Mouse (Mus musculus) T-cell, adult 66 days (primary cell): ENCODE data around the gene Gm14151. TPM values are rescaled to one million over a fixed set of nuclear protein-coding genes. Genes with fewer than 3 reads are reported as not detected.

Experiments used
- total RNA-seq, 2 experiments: library from RNA; stranded (reverse); gene quantifications; 3 replicates in 1 of 2; 4 replicates in 1 of 2; pipeline ENCODE4 v1.2.4; 2023

The Gm14151 gene
- total RNA-seq, result not detected

DNA sequence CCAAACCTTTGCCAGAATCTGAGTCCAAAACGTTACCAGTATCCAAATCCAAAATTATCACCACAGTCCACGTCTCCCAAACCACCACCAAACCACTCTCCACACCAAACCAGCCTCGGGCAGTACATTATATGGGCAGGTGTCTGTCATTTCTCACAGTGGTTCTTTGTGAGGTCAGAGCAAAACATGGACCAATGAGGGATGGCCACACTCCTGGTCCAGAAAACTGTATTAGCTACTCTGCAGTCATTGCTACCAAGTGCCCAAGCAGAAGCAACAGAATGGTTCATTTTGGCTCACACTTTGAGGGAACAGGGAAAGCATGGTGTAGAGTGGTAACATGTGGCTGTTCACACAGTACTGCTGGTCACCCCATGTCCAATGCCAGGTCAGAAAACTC is at the start of gene Gm14151:
TSS of gene Gm14151 (minus strand) at position 101 of the 400 bp plus-strand sequence.

DNA sequence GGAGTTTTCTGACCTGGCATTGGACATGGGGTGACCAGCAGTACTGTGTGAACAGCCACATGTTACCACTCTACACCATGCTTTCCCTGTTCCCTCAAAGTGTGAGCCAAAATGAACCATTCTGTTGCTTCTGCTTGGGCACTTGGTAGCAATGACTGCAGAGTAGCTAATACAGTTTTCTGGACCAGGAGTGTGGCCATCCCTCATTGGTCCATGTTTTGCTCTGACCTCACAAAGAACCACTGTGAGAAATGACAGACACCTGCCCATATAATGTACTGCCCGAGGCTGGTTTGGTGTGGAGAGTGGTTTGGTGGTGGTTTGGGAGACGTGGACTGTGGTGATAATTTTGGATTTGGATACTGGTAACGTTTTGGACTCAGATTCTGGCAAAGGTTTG is 5.8 kb upstream of the Gm14151 start, which contains the start of gene Gm14147:
TSS of gene Gm14147 (plus strand) at position 301 of the 400 bp plus-strand sequence.

DNA sequence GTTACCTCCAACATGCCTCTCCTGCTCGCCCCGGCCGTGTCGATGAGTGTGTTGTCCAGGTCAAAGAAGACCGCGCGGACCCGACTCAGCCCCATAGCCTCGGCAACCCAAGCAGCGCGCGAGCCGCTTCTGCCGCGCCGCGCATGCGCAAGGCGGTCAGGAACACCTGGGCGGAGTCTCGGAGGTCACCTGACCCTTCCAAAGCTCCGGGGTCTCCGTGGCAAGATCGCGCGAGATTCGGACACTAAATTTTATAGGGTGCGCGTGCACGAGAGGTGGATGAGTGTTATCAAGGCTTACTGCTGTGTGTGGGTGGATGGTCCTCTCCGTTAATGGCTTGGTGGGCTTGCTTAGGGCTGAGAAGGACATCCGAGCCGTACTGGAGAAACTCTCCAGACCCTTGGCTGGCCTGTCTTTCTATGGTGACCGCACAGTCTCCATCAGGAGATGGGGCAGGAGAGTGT is 52.9 kb downstream of the Gm14151 start, which contains the start of the genes Ninl and Nanp:
TSS of gene Ninl (minus strand) at position 151 of the 464 bp plus-strand sequence.
TSS of gene Nanp (minus strand) at position 167 of the 464 bp plus-strand sequence.

Other genes with a start within 250 kb of the Gm14151 start
- gene Abhd12, start 187.6 kb downstream of the Gm14151 start, total RNA-seq, result 10 to 100 TPM; 36.3 to 37.8 TPM
- gene Gins1, start 186.9 kb downstream of the Gm14151 start, total RNA-seq, result 1 to 10 TPM; 3.5 to 3.6 TPM
- gene Ninl, start 53.0 kb downstream of the Gm14151 start, total RNA-seq, result under 1 TPM; 0.23 to 0.86 TPM
- 1 to 10 TPM; 9.3 to 9.9 TPM for gene Nanp, start 53.0 kb downstream of the Gm14151 start, total RNA-seq
- gene Gm14147, start 5.9 kb upstream of the Gm14151 start, total RNA-seq, result not detected